Mouse (Mus musculus) kidney, embryonic 16.5 days (tissue): ENCODE results near the gene Shroom3. TPM values are rescaled to one million over a fixed set of nuclear protein-coding genes. Genes with fewer than 3 reads are reported as not detected.
A peak's percentile ranks its signal among the peaks of the same experiment; 100 is the strongest.

Source experiments
- ATAC-seq: fragments of 200-750 bp; cut with Nextera tagmentation; 2 replicates; pipeline ENCODE4 v1.8.0; 2017; ENCODE audit warnings: moderate TSS enrichment; ENCODE audit not compliant: low FRiP score, low TSS enrichment
- H3K27ac ChIP-seq: fragments of 300-500 bp; sonication (generic); 2 replicates; pipeline ENCODE4 v1.5.1; 2014; ENCODE audit warnings: low read length
- H3K27me3 ChIP-seq: fragments of 300-500 bp; sonication (generic); 2 replicates; pipeline ENCODE4 v1.6.1; 2014; ENCODE audit warnings: low read length, control low read depth, mixed read lengths; ENCODE audit not compliant: insufficient read depth
- H3K36me3 ChIP-seq: fragments of 300-500 bp; sonication (generic); 2 replicates; pipeline ENCODE4 v1.6.1; 2014; ENCODE audit warnings: low read length, control low read depth, mixed read lengths; ENCODE audit not compliant: insufficient read depth
- H3K4me1 ChIP-seq: fragments of 300-500 bp; sonication (generic); 2 replicates; pipeline ENCODE4 v1.6.1; 2014; ENCODE audit warnings: low read length, control low read depth, mixed read lengths; ENCODE audit not compliant: insufficient read depth
- H3K4me2 ChIP-seq: fragments of 300-500 bp; sonication (generic); replicated peaks from 2 replicates; pipeline ENCODE4 v1.6.1; 2014; ENCODE audit warnings: low read depth, low read length
- H3K4me3 ChIP-seq: fragments of 300-500 bp; sonication (generic); 2 replicates; pipeline ENCODE4 v1.5.1; 2014; ENCODE audit warnings: mild to moderate bottlenecking, low read length
- H3K9ac ChIP-seq: fragments of 300-500 bp; sonication (generic); replicated peaks from 2 replicates; pipeline ENCODE4 v1.6.1; 2014; ENCODE audit warnings: low read length
- H3K9me3 ChIP-seq: fragments of 300-500 bp; sonication (generic); 2 replicates; pipeline ENCODE4 v1.6.1; 2016; ENCODE audit warnings: low read length, control low read depth
- WGBS: fragments of 180-500 bp; shearing (Covaris S2); extraction: QIAGEN DNeasy Blood & Tissue Kit; methylation state at CpG from one replicate; pipeline ENCODE4 v1.1.7; 2014; 5-methylcytosine and 5-hydroxymethylcytosine counted together
- polyA plus RNA-seq: library from polyadenylated mRNA; unstranded; fragments of >200 nt; fragmentation: Nextera tagmentation; extraction: Ambion mirVana; gene quantifications from 2 replicates; pipeline ENCODE4 v1.2.1, GENCODE M21; 2015

Shroom3 gene
- polyA plus RNA-seq, 1 experiment from 2014 or later, result 8.3 TPM

DNA sequence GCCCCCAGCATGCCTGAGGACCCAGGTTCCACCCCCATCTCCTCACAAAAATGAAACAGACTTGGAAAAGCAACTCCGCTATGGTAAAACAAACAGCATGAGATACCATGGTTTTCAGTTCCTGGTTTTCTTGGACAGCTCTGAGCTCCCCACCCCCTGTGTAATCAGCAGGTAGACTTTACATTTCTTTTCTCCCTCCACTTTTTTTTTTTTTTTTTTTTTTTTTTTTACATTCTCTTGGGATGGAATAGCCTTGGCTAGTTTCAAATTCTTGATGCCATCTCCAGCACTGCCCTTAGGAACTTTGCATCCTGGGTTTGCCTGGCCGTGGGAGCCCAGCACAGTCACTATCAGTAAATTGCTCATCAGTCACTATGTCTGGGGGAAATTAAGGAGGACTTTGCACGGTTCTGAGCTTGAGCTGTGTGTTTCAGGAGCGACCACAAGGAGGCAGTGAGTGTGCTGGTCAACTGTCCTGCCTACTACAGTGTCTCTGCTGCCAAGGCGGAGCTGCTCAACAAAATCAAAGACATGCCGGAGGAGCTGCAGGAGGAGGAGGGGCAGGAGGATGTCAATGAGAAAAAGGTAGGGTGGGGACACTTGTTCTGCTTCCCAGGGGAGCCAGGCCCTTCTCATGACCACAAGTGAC is 271.7 kb downstream of the Shroom3 start:
- Histone ChIP-seq H3K4me2 (no peak overlapping the region), H3K27me3 (no peaks in the 10 kb centered on the region), H3K9ac (no peak overlapping the region), H3K36me3 (peaks cover 53% of the 10 kb centered on the region), H3K27ac (no peak overlapping the region), H3K4me3 (no peak overlapping the region), H3K9me3 (no peaks in the 10 kb centered on the region), H3K4me1 (no peaks in the 10 kb centered on the region)
- 52% methylated on average over 6 of the region's 6 CpGs for WGBS
- peak; percentile 59; the same call in 1 of the 2 replicates for ATAC-seq

DNA sequence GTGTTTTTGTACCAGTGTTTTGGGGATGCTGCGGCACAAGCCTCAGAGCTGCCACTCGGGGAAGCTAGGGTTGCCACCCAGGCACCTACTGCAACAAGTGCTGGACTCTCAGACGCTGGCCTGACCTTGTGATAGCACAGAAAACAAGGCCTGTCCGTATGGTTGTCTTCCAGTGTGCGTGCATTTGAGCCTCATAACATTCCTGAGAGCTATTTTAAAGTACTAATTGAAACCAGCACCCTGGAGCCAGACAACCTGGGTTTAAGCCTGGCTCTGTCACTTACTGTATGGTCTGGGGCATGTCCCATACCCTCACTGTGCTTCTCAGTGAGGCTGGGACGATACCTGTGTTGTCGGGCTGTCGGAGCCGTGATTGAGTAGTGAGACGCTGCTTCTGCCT is 276.1 kb downstream of the Shroom3 start:
- ATAC-seq, result no peak
- WGBS, result 85% methylated on average over 10 of the region's 10 CpGs
- H3K4me2 ChIP-seq, result no peak overlapping the region
- no peak overlapping the region for H3K4me3 ChIP-seq
- no peak overlapping the region for H3K27ac ChIP-seq
- H3K9me3 ChIP-seq, result no peaks in the 10 kb centered on the region
- no peaks in the 10 kb centered on the region for H3K27me3 ChIP-seq
- H3K36me3 ChIP-seq, result peaks cover 40% of the 10 kb centered on the region
- no peak overlapping the region for H3K9ac ChIP-seq
- no peaks in the 10 kb centered on the region for H3K4me1 ChIP-seq

DNA sequence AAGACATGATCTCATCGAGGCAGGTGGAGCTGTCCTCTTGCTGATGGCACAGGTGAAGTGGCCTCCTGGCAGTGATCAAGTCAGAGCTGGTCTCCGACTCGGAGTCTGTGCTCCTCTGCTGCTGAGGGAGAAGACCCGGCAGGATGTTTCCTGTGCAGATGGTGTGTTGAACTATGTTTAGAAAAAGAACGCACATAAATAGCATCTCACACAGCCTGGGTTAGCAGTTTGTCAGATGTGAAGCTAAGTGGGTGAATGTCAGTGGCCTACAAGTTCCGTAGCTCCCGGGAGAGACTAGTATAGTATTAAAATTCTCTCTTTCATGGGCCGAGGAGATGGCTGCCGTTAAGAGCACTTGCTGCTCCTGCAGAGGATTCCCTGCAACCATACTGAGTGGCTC is 276.5 kb downstream of the Shroom3 start:
- Histone ChIP-seq H3K36me3 (peaks cover 41% of the 10 kb centered on the region), H3K27me3 (no peaks in the 10 kb centered on the region), H3K4me3 (no peak overlapping the region), H3K4me1 (no peaks in the 10 kb centered on the region), H3K9me3 (no peaks in the 10 kb centered on the region), H3K4me2 (no peak overlapping the region), H3K27ac (no peak overlapping the region), H3K9ac (no peak overlapping the region)
- WGBS, result 66% methylated on average over 9 of the region's 9 CpGs
- no peak for ATAC-seq

GRCm38 (mm10) chr5:92961353-92961752 is 278.1 kb downstream of the Shroom3 start:
- no peak overlapping the region for H3K4me3 ChIP-seq
- no peak overlapping the region for H3K4me2 ChIP-seq
- ATAC-seq, result no peak
- H3K27me3 ChIP-seq, result no peaks in the 10 kb centered on the region
- H3K4me1 ChIP-seq, result no peaks in the 10 kb centered on the region
- H3K27ac ChIP-seq, result no peak overlapping the region
- 76% methylated on average over 11 of the region's 11 CpGs for WGBS
- H3K36me3 ChIP-seq, result peaks cover 38% of the 10 kb centered on the region
- H3K9me3 ChIP-seq, result no peaks in the 10 kb centered on the region
- no peak overlapping the region for H3K9ac ChIP-seq

DNA sequence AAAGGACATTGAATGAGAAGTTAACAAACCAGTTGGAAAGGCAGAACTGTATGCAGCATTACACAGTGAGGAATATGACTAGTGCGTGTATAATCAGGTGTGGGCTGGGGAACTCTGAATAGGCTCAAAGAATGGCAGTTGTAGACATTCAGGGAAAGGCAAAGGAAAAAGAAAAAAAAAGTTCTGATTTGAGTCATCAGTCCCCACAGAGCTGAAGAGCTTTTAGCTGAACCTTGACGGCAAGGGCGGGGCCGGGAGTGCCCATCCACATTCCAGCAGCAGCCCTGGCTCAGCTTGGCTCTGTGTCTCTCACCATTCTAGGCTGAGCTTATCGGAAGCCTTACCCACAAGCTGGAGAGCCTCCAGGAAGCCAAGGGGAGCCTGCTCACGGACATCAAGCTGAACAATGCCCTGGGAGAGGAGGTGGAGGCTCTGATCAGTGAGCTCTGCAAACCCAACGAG is 278.6 kb downstream of the Shroom3 start:
- Histone ChIP-seq H3K27me3 (no peaks in the 10 kb centered on the region), H3K36me3 (peaks cover 38% of the 10 kb centered on the region), H3K4me1 (no peaks in the 10 kb centered on the region), H3K27ac (0 out of 2 replicates have a peak overlapping the region, but pooled peaks have one; percentile 20), H3K4me2 (no peak overlapping the region), H3K9me3 (no peaks in the 10 kb centered on the region), H3K9ac (no peak overlapping the region), H3K4me3 (no peak overlapping the region)
- ATAC-seq, result peak; percentile 62; the same call in 1 of the 2 replicates
- 73% methylated on average over 7 of the region's 7 CpGs for WGBS

DNA sequence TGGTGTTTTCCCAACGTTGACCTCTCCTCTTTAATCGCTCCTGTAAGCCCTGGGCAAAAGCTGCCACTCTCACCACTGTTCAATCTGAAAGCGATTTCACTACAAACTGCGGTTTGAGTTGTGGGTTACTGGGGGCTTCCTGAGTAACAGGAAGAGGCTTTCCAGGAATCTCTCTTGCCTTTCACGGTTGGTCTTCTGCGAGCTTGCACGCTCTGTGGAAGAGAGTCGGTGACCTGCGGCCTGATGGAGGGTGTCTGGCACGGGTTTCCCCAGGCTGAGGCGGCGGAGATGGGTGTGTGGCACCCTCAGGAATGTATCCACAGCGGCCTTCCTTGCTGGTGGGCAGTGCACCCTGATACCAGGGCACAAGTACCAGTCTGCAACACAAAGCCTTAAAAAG is 281.5 kb downstream of the Shroom3 start:
- Histone ChIP-seq H3K4me3 (no peak overlapping the region), H3K4me1 (peaks cover under 1% of the 10 kb centered on the region; the same call in 1 of the 2 replicates), H3K9ac (no peak overlapping the region), H3K4me2 (no peak overlapping the region), H3K27me3 (no peaks in the 10 kb centered on the region), H3K9me3 (no peaks in the 10 kb centered on the region), H3K36me3 (peaks cover 28% of the 10 kb centered on the region), H3K27ac (no peak overlapping the region)
- ATAC-seq, result no peak
- 73% methylated on average over 13 of the region's 13 CpGs for WGBS

GRCm38 (mm10) chr5:92967143-92967542 is 283.9 kb downstream of the Shroom3 start:
- Histone ChIP-seq H3K9ac (no peak overlapping the region; the same call in 1 of the 2 replicates), H3K4me1 (peaks cover 3% of the 10 kb centered on the region; the same call in 1 of the 2 replicates), H3K4me3 (no peak overlapping the region), H3K27me3 (no peaks in the 10 kb centered on the region), H3K36me3 (peaks cover 23% of the 10 kb centered on the region), H3K9me3 (no peaks in the 10 kb centered on the region), H3K27ac (no peak overlapping the region), H3K4me2 (no peak overlapping the region)
- no peak for ATAC-seq
- WGBS, result 79% methylated on average over 9 of the region's 9 CpGs

- Histone ChIP-seq H3K27me3 (no peaks in the 10 kb centered on the region), H3K4me1 (peaks cover 3% of the 10 kb centered on the region; the same call in 1 of the 2 replicates), H3K27ac (no peak overlapping the region), H3K36me3 (peaks cover 19% of the 10 kb centered on the region), H3K9me3 (no peaks in the 10 kb centered on the region), H3K9ac (no peak overlapping the region), H3K4me3 (no peak overlapping the region), H3K4me2 (no peak overlapping the region)
- WGBS, result 89% methylated on average over 3 of the region's 3 CpGs
- no peak for ATAC-seq
Observed at GRCm38 (mm10) chr5:92967906-92968305, 284.7 kb downstream of the Shroom3 start.

DNA sequence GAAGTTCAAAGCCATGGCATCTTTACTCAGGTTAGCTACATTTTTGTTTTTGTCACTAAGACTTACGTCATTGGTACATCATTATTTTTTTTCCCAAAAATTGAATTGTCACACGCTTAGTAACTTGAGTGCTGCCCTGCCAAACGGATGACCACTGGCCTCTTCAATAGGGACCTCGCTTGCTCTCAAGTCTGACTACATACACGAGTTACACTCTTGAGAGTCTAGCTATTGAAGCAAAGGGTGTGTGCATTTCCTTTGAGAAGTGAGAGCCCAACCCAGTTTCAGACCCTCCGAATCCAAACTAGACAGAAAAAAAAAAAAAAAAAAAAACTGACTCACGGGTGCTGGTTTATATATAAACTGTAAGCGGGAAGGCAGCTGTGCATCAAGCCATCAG is 286.2 kb downstream of the Shroom3 start:
- 65% methylated on average over 8 of the region's 8 CpGs for WGBS
- no peak overlapping the region for H3K9ac ChIP-seq
- no peak for ATAC-seq
- H3K36me3 ChIP-seq, result peaks cover 7% of the 10 kb centered on the region; the same call in 1 of the 2 replicates
- H3K27ac ChIP-seq, result no peak overlapping the region
- H3K4me3 ChIP-seq, result no peak overlapping the region
- H3K27me3 ChIP-seq, result no peaks in the 10 kb centered on the region
- H3K9me3 ChIP-seq, result no peaks in the 10 kb centered on the region
- H3K4me2 ChIP-seq, result no peak overlapping the region
- H3K4me1 ChIP-seq, result peaks cover 3% of the 10 kb centered on the region; the same call in 1 of the 2 replicates

DNA sequence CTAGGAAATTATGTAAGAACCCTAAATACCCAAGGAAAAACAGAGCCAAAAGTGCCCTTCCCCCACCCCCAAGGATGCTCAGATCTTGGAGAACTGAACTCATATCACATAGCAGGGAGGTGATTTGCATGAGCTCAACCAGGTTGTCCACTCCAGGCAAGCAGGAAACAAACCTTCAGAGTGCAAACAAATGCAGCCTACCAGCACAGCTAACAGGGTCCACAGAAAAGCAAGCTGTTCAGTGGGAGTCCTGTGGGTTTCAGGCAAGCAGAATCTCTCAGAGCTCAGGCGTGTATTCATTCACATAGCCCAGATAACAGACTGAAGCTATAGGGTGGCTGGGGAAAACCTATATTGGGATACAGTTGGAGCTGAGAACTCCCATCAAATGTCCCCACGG is 286.7 kb downstream of the Shroom3 start:
- peaks cover 7% of the 10 kb centered on the region; the same call in 1 of the 2 replicates for H3K36me3 ChIP-seq
- H3K27ac ChIP-seq, result no peak overlapping the region
- ATAC-seq, result no peak
- no peaks in the 10 kb centered on the region for H3K27me3 ChIP-seq
- H3K4me1 ChIP-seq, result peaks cover 3% of the 10 kb centered on the region; the same call in 1 of the 2 replicates
- no peak overlapping the region for H3K9ac ChIP-seq
- H3K4me3 ChIP-seq, result no peak overlapping the region
- WGBS, result 58% methylated on average over 2 of the region's 2 CpGs
- no peak overlapping the region for H3K4me2 ChIP-seq
- H3K9me3 ChIP-seq, result no peaks in the 10 kb centered on the region
